Mouse (Mus musculus): ENCODE results near the gene Six3.
A peak's percentile ranks its signal among the peaks of the same experiment; 100 is the strongest.

Gene Six3

GRCm38 (mm10) chr17:85626091-85626860 lies 12.9 kb downstream of the Six3 start:
- DNase-seq (ENCODE audit: low spot score in 2 of 2): no peak

GRCm38 (mm10) chr17:85627751-85628150 lies 14.3 kb downstream of the Six3 start:
- DNase-seq (ENCODE audit: low spot score in 2 of 2): no peak

- no peak for DNase-seq (ENCODE audit: low spot score in 2 of 2)
Measured at GRCm38 (mm10) chr17:85628811-85629210, 15.4 kb downstream of the Six3 start.

GRCm38 (mm10) chr17:85629396-85629795 lies 16.0 kb downstream of the Six3 start:
- no peak for DNase-seq (ENCODE audit: low spot score in 2 of 2)

DNA sequence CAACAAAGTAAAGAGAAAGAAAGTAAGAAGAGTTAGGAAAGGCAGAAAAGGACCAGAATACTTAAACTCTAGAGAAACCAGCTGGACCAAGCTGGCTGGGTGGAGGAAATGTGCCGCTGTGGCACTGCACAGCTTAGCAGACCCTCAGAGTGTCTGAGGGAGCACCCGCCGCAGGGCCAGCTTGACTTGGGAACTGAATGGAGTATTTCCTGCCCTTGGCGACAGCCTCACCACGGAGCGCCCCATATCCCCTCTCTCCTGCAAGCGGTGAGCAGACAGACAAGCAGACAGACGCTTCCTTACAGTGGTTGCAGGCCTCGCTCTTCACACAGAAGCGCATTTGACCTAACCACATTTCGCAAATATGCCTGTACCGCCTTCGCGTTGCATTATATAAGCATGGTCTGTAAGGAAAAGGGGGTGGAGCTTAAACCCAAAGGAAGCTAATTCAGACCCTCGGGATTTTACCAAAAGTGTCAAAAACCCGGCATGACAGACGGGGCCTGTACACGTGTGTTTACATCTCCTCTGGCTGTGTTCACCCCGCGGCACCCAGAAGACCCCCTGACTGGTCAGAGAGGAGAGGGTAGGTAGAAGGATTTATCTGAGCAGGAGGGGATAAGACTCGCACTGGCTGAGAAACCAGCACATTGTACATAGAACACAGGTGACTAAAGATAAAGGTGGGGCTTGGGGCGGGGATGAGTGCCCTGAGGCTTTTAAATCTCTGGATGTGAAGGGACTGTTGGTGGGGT lies 17.1 kb downstream of the Six3 start:
- no peak for DNase-seq (ENCODE audit: low spot score in 2 of 2)

DNA sequence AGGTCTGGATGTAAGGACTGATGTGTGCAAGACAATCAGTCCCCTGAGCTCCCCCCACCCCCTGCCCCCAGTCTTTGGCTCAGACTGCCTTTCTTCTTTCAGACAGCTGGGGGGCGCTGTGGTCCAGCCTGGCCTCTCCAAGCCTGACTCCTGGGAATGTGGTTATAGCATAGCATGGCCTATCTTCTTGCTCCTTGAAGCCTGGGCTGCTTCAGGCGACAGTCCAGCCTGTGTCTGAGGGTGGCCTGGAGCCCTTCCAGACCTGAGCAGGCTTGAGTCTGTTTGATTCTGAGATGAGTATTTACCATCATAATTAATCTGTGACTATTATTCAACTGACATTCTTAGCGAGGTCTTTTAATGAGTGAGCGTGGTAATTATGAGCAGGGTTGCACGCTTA lies 17.7 kb downstream of the Six3 start:
- DNase-seq (ENCODE audit: low spot score in 2 of 2): no peak

DNA sequence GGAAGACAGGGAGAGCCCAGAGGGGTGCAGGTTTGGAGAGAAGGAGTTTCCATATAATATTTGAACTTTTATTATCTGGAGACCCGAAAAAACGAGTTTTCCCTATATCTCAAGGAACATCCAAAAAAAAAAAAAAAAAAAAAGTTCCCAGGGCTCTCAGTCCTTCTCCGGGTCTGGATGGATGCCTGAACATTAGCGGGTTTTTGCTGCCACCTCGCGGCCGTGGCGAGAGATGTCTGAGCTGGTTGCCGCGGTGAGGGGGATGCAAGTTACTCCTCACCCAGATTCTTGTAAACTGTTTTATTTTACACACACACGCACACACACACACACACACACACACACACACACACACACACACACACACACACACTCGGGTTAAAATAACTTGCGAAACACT lies 20.2 kb downstream of the Six3 start:
- peak; percentile 60 to 81 for DNase-seq (ENCODE audit: low spot score in 2 of 2)

GRCm38 (mm10) chr17:85637876-85638275 lies 24.5 kb downstream of the Six3 start:
- no peak for DNase-seq (ENCODE audit: low spot score in 2 of 2)

GRCm38 (mm10) chr17:85645312-85645711 lies 31.9 kb downstream of the Six3 start:
- DNase-seq (ENCODE audit: low spot score in 2 of 2): no peak

DNA sequence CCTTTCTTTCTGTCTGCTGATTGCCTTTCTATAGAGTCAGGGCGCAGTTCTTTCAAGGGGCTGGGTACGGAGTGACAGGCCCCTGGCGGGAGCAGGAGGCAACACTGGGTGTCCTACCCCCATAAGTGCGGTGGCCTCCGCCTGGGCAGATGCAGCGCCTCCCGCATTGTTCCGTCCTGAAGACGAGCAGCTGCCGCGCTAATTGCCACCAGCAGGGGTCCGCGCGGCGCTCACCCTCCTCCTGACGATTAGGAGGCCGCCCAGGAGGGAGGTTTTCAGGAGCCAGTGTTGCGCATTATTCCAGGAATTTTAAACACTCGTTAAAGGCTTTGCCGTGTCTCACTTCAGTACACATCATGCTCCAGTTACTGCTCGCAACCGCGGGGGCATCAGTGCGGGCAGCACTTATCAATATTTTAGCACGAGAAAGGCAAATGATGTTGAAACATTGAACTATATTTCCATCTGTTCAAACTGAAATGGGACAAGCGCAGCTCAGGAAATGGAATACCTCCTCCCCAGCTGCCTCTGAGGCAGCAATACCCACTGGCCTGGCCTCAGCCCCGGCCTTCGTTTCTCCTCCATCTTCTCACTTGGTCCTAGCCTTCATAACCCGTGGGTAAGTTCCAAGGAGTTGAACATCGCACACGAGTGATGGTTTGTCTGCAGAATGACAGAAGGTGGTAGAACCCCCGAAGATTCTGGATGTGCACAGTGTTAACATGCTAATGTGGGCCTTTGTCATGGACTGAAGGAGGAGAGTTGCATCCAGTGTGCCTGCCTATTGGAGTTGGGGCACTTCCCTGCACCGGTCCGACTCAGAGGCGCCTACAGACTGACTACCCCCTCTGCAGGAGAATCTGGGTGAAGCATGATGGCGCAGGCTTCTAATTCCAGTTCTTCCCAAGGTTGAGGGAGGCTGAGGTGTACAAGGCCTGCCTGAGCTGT lies 32.6 kb downstream of the Six3 start:
- no peak for DNase-seq (ENCODE audit: low spot score in 2 of 2)

DNA sequence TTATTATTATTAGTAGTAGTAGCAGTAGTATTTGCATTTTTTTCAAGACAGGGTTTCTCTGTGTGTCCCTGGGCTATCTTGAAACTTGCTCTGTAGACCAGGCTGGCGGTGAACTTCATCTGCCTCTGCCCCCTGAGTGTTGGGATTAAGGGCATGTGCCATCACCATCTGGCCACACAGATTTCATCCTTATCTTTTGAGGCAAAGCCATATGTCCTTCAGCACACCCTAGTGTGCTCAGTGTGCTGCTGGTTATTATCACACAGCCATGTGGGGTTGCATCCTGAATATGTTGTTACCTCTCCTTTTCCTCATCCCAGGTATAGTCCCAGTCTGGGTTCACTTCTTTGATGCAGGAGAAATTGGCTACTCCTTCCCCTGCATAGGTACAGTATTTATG lies 46.6 kb downstream of the Six3 start:
- DNase-seq (ENCODE audit: low spot score in 2 of 2): no peak

- DNase-seq (ENCODE audit: low spot score in 2 of 2): no peak
Measured at GRCm38 (mm10) chr17:85661521-85661920, 48.1 kb downstream of the Six3 start.

GRCm38 (mm10) chr17:85664202-85664601 lies 50.8 kb downstream of the Six3 start:
- no peak for DNase-seq (ENCODE audit: low spot score in 2 of 2)

DNA sequence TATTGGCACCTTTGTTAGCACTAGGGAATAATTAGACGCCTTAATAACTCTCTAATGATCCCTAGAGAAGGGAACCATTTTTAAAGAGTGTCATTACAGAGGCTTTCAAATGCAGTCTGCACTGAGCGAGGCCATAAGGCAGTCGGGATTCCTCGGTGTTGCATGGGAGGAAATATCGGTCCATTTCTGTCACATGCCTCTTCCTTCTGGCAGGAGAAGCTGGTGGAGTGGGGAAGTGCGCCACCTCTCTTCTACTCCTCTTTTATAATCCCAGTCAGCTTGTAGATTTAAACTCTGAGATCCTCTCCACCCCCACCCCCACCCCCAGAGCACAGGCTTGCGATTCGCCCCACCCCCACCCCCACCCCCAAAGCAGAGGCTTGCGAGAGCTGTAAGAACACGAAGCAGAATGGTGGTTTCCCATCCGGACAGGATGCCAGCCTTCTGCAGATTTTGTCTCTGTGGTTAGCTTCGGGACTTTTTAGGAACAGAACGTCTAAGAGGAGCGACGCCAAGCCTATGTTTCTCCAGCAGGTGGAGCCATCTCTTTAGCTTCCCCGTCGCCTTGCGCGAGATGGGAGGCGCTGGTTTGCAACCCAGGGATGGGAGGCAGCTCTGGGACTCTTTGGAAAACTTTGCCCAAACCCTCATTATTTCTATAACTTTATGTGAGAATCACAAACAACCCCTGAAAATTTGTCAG lies 51.4 kb downstream of the Six3 start:
- DNase-seq (ENCODE audit: low spot score in 2 of 2): peak in 1 of 2 experiments; percentile 46

Data from frontal cortex, postnatal 25 days (tissue).